Mouse (Mus musculus): ENCODE results near the gene Nol10.

Nol10 gene

GRCm38 (mm10) chr12:17360650-17361049, 12.4 kb downstream of the Nol10 start:
- no peak for ATAC-seq (ENCODE audit: low TSS enrichment)

- ATAC-seq (ENCODE audit: low TSS enrichment): no peak
These were observed 14.1 kb downstream of the Nol10 start for GRCm38 (mm10) chr12:17362316-17362715.

- peak; percentile 93 for ATAC-seq (ENCODE audit: low TSS enrichment)
These were observed 18.7 kb downstream of the Nol10 start for GRCm38 (mm10) chr12:17366981-17367380.

GRCm38 (mm10) chr12:17369111-17369510, 20.9 kb downstream of the Nol10 start:
- no peak for ATAC-seq (ENCODE audit: low TSS enrichment)

GRCm38 (mm10) chr12:17369551-17370325, 21.5 kb downstream of the Nol10 start:
- no peak for ATAC-seq (ENCODE audit: low TSS enrichment)

GRCm38 (mm10) chr12:17371589-17372235, 23.5 kb downstream of the Nol10 start:
- no peak for ATAC-seq (ENCODE audit: low TSS enrichment)

- no peak for ATAC-seq (ENCODE audit: low TSS enrichment)
These were observed 24.4 kb downstream of the Nol10 start for GRCm38 (mm10) chr12:17372696-17373095.

GRCm38 (mm10) chr12:17373470-17373975, 25.3 kb downstream of the Nol10 start:
- ATAC-seq (ENCODE audit: low TSS enrichment): no peak

- no peak for ATAC-seq (ENCODE audit: low TSS enrichment)
These were observed 27.0 kb downstream of the Nol10 start for GRCm38 (mm10) chr12:17375243-17375642.

- ATAC-seq (ENCODE audit: low TSS enrichment): no peak
These were observed 28.3 kb downstream of the Nol10 start for GRCm38 (mm10) chr12:17376521-17376920.

GRCm38 (mm10) chr12:17380991-17381390, 32.7 kb downstream of the Nol10 start:
- ATAC-seq (ENCODE audit: low TSS enrichment): no peak

GRCm38 (mm10) chr12:17382759-17383158, 34.5 kb downstream of the Nol10 start:
- no peak for ATAC-seq (ENCODE audit: low TSS enrichment)

GRCm38 (mm10) chr12:17386896-17387295, 38.6 kb downstream of the Nol10 start:
- ATAC-seq (ENCODE audit: low TSS enrichment): no peak

GRCm38 (mm10) chr12:17387332-17388135, 39.3 kb downstream of the Nol10 start:
- no peak for ATAC-seq (ENCODE audit: low TSS enrichment)

GRCm38 (mm10) chr12:17388136-17388437, 39.8 kb downstream of the Nol10 start:
- ATAC-seq (ENCODE audit: low TSS enrichment): no peak

GRCm38 (mm10) chr12:17390036-17390435, 41.8 kb downstream of the Nol10 start:
- no peak for ATAC-seq (ENCODE audit: low TSS enrichment)

- ATAC-seq (ENCODE audit: low TSS enrichment): no peak
These were observed 42.3 kb downstream of the Nol10 start for GRCm38 (mm10) chr12:17390510-17390909.

- ATAC-seq (ENCODE audit: low TSS enrichment): no peak
These were observed 44.9 kb downstream of the Nol10 start for GRCm38 (mm10) chr12:17393148-17393547.

- ATAC-seq (ENCODE audit: low TSS enrichment): no peak
These were observed 48.9 kb downstream of the Nol10 start for GRCm38 (mm10) chr12:17397150-17397549.

- no peak for ATAC-seq (ENCODE audit: low TSS enrichment)
These were observed 53.2 kb downstream of the Nol10 start for GRCm38 (mm10) chr12:17401419-17401818.

GRCm38 (mm10) chr12:17402116-17402515, 53.9 kb downstream of the Nol10 start:
- ATAC-seq (ENCODE audit: low TSS enrichment): no peak

- ATAC-seq (ENCODE audit: low TSS enrichment): no peak
These were observed 55.7 kb downstream of the Nol10 start for GRCm38 (mm10) chr12:17403998-17404397.

GRCm38 (mm10) chr12:17406825-17407224, 58.6 kb downstream of the Nol10 start:
- no peak for ATAC-seq (ENCODE audit: low TSS enrichment)
